Mouse (Mus musculus): ENCODE results near the gene Pum3.
"Not testable (repeated sequence)": the region's sequence is repeated elsewhere in the genome, so short reads cannot be mapped to it uniquely, and the experiment has no call there.

Pum3 gene

GRCm38 (mm10) chr19:27392431-27392830 is 37.2 kb downstream of the Pum3 start:
- no peak for DNase-seq (ENCODE audit: low spot score)

DNA sequence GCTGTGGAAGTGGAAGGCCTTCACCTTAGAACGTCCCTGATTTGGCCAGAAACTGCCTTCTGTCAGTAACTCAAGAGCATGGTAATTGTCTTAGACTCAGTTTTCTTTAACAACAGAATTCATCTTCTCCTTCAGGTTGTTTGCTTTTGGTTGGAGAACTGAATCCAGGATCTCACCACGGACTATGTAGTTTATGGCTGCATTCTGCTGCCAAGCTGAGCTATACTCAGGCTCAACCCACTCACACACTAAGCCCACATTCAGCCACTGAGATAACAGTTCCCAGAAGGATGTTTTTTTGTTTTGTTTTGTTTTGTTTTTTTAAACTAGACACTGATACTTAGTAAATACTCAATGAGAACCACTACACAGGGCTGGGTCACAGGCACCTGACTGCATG is 38.3 kb downstream of the Pum3 start:
- no peak for DNase-seq (ENCODE audit: low spot score)

DNA sequence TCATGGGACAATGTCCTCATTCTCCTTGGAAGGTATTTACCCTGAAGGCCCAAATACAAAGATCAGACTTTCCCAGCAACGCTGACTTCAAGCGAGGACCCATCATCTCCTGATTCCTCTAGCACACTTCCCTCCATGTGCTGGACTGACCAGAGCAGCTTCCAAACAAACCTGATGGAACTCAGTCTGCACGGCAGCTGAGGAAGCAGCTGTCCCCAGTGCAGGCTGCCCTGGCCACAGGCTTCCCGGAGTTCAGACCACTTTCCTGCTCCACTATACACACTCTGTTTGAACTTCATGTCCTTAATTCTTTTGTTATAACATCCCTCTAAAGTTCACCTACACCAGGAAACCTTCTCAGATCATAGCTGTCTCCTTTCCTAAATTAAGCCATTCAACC is 40.1 kb downstream of the Pum3 start:
- not testable (repeated sequence) for DNase-seq (ENCODE audit: low spot score)

GRCm38 (mm10) chr19:27385304-27385703 is 44.3 kb downstream of the Pum3 start:
- DNase-seq (ENCODE audit: low spot score) = no peak

GRCm38 (mm10) chr19:27383266-27383665 is 46.4 kb downstream of the Pum3 start:
- no peak for DNase-seq (ENCODE audit: low spot score)

DNA sequence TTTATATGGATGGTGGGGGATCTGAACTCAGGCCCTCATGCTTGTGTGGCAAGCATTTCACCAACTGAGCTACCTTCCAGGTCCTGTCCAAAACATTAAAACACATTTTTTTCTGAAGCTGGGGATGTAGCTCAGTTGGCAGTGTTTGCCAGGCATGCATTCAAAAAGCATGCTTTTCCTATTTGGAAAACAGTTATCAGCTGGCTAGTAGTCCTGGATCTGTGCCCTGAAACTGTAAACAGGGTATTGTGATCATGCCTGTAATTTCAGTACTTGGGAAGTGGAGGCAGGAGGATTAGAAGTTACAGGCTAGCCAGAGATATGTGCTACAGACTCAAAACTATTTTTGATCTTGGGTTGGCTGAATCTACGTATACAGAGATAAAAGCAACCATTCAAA is 47.5 kb downstream of the Pum3 start:
- no peak for DNase-seq (ENCODE audit: low spot score)

DNA sequence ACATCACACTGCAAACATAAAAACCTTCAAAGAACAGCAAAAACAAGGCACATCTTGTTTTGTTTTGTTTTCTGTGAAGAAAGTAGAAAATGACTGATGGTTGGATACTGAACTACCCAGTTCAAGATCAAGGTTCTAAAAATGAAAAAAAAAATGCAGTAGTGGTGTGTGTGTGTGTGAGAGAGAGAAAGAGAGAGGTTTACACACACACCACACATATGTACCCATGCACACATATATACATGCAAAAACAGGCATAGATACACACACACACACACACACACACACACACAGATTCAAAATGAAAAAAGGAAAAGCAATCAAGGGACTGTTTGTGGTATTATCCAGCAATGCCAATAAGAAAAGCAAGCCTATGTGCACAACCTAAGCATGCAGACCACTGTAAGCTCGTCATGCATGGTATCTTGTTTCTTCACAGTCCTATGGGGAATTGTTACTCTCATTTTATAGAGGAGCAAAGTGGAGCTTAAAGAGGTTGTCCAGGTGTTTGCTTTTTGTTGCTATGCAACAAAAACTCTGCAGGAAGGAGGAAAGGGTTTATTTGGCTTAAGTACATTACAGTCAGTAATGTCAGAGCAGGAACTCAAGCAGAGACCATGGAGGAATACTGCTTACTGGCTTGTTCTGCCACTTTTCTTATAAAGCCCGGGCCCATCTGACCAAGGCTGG is 49.8 kb downstream of the Pum3 start:
- DNase-seq (ENCODE audit: low spot score) = no peak

DNA sequence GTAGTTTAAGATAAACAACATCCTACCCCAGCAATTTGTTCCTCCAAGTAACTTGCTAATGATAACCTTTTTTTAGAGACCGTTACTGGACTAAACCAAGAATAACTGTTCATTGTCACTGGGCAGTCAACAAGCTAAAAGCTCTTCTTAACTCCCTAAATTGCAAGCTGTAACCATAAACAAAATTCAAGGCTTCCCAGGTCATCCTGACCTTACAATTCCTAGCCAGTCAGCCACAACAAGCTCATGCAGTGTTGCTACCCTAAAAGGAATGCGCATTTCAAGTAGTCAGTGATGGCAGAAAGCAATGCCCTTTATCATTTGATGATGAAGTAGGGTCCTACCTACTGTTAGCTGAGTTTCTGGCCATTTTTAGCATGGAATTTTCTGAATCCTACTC is 58.8 kb downstream of the Pum3 start:
- DNase-seq (ENCODE audit: low spot score) = no peak

- DNase-seq (ENCODE audit: low spot score) = no peak
These were observed 59.5 kb downstream of the Pum3 start for GRCm38 (mm10) chr19:27370174-27370573.

GRCm38 (mm10) chr19:27369461-27370135 is 60.0 kb downstream of the Pum3 start:
- DNase-seq (ENCODE audit: low spot score) = no peak

DNA sequence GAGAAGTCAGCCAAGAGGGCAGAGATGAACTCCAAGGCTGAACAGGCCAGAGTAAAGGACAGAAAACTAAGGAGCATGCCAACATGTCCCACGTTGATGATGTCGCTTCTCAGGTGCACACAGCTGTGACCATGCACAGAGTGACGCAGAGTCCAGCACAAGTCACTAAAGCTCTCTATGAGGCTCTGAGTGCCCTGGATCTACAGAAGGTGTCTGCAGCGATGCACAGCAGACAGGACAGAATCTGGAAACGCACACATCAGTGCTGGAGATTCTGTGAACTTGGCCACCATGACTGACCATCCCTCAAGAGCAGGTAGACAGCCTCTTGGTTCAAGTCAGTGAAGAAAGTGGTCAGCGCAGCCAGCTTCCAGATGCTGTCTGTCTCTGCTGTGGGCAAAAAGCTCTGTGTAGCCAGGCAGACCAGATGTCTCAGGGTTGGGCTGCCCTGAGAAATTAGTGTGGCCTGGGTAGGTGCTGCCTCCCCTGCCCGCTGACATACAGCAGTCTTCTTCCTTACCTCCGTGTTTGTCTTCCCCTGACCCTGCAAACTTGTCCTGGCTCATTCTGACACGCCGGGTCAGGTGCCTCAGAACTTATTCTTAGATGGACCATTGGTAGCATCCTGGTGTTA is 63.4 kb downstream of the Pum3 start:
- no peak for DNase-seq (ENCODE audit: low spot score)

- no peak for DNase-seq (ENCODE audit: low spot score)
These were observed 65.1 kb downstream of the Pum3 start for GRCm38 (mm10) chr19:27364521-27364931.

- no peak for DNase-seq (ENCODE audit: low spot score)
These were observed 65.7 kb downstream of the Pum3 start for GRCm38 (mm10) chr19:27363891-27364290.

- DNase-seq (ENCODE audit: low spot score) = no peak
These were observed 69.2 kb downstream of the Pum3 start for GRCm38 (mm10) chr19:27360381-27360780.

DNA sequence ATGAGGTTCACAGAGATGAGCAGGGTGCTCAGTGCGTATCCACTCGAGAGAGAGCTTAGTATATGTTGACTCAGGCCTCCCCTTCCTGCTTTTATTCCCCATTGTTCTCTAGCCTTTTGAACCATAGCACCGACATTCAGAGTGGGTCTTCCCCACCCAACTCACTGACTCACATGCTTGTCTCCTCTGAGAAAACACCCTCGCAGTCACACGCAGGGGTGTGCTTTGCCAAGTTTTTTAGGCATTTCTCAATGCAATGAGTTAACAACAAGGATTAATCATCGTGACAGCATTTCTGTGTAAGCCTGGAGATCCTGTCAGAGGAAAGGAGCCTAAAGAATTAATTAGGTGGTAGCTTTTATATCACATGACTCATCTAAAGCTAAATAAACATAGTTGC is 77.9 kb downstream of the Pum3 start:
- no peak for DNase-seq (ENCODE audit: low spot score)

- DNase-seq (ENCODE audit: low spot score) = no peak
These were observed 83.1 kb downstream of the Pum3 start for GRCm38 (mm10) chr19:27346501-27346900.

Data from MN1 (cell line).